Mouse (Mus musculus): ENCODE data around the gene Pin4.

DNA sequence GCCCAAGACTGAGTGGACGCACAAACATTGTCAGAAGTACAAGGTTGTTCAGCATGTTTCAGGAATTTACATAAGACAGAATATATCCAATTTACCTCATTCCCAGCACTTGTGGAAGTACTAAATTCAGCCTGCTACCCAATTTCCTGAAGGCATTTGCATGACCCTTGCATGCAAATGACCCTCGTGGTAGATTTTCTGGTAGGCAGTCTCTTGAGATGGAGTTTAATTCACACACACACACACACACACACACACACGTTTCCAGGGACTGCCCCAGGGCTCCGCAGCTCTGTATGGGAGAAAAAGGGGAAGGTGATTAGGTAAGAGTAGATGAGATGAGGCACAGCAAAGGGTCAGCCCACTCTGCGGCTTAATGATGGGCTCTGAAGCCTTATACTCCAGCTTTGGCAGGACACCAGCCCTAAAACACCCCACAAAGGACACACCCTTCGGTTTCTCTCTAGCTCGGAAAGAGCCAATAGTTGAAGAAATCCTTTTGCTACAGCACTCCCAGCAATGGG is 24.8 kb upstream of the Pin4 start:
- TF ChIP-seq CTCF (IDR thresholded peaks at IDR 0.05; ENCODE audit: extremely low read depth, insufficient read depth, low read length) (no peak), POLR2A (IDR thresholded peaks at IDR 0.05; ENCODE audit: extremely low read depth, insufficient read depth, low read length) (no peak)
